Mouse (Mus musculus) testis, adult 2 months (tissue): ENCODE measurements around the gene Lilrb4a.
"Not testable (repeated sequence)": the region's sequence is repeated elsewhere in the genome, so short reads cannot be mapped to it uniquely, and the experiment has no call there.

Experiments used
- CTCF ChIP-seq: fragments of 200-500 bp; IDR thresholded peaks from 2 replicates; pipeline ENCODE4 v1.5.1; 2012; ENCODE audit warnings: low read depth, mild to moderate bottlenecking, inconsistent platforms, low read length, moderate library complexity; ENCODE audit not compliant: control insufficient read depth, insufficient read depth, insufficient replicate concordance
- POLR2A ChIP-seq: fragments of 200-500 bp; IDR thresholded peaks from 2 replicates; pipeline ENCODE4 v1.6.1; 2012; ENCODE audit warnings: low read depth, mild to moderate bottlenecking, inconsistent platforms, low read length, moderate library complexity; ENCODE audit not compliant: control insufficient read depth

GRCm38 (mm10) chr10:51490691-51491090, at the start of gene Lilrb4a:
- not testable (repeated sequence) for TF ChIP-seq CTCF, POLR2A
